Mouse (Mus musculus) MEL (cell line): ENCODE results near the gene Ifit1. TPM values are rescaled to one million over a fixed set of nuclear protein-coding genes. Genes with fewer than 3 reads are reported as not detected.

Source experiments
- DNase-seq: peaks from one replicate; pipeline ENCODE4 v3.0.0; 2011; ENCODE audit warnings: low read depth, low spot score
- H3K27ac ChIP-seq: 2 replicates; pipeline ENCODE4 v1.5.1; 2012; ENCODE audit warnings: low read depth, mild to moderate bottlenecking, control low read depth, low read length, moderate library complexity; ENCODE audit not compliant: control insufficient read depth
- H3K27me3 ChIP-seq, 2 experiments: fragments of 150-350 bp in 1 of 2; sonication (generic) in 1 of 2; 2 replicates each; pipeline ENCODE4 v1.6.1; 2012; ENCODE audit warnings: low read length in 2 of 2, mild to moderate bottlenecking in 2 of 2, improper control_type of control experiment in 1 of 2, moderate library complexity in 1 of 2; ENCODE audit not compliant: insufficient read depth in 2 of 2, control insufficient read depth in 1 of 2
- H3K36me3 ChIP-seq, 2 experiments: 2 replicates each; pipeline ENCODE4 v1.6.1; 2012 to 2014; ENCODE audit warnings: low read length in 2 of 2, improper control_type of control experiment in 1 of 2, inconsistent platforms in 1 of 2, mild to moderate bottlenecking in 1 of 2; ENCODE audit not compliant: insufficient read depth in 2 of 2, control insufficient read depth in 1 of 2
- H3K4me1 ChIP-seq, 2 experiments: fragments of 150-350 bp in 1 of 2; sonication (generic) in 1 of 2; 2 replicates each; pipeline ENCODE4 v1.6.1; 2012; ENCODE audit warnings: low read length in 2 of 2, improper control_type of control experiment in 1 of 2, mild to moderate bottlenecking in 1 of 2; ENCODE audit not compliant: insufficient read depth in 2 of 2, control insufficient read depth in 1 of 2
- H3K4me3 ChIP-seq, 2 experiments: fragments of 150-350 bp in 1 of 2; sonication (generic) in 1 of 2; 2 replicates each; pipeline ENCODE4 v1.5.1; 2012; ENCODE audit warnings: low read depth in 2 of 2, low read length in 2 of 2, mild to moderate bottlenecking in 2 of 2, moderate library complexity in 2 of 2, control low read depth in 1 of 2, improper control_type of control experiment in 1 of 2; ENCODE audit not compliant: control insufficient read depth in 1 of 2, insufficient read depth in 1 of 2
- H3K79me2 ChIP-seq: 2 replicates; pipeline ENCODE4 v1.6.1; 2012; ENCODE audit warnings: mild to moderate bottlenecking, low read length, moderate library complexity; ENCODE audit not compliant: control insufficient read depth, poor library complexity, insufficient read depth
- H3K9ac ChIP-seq: 2 replicates; pipeline ENCODE4 v1.6.1; 2012; ENCODE audit warnings: low read depth, mild to moderate bottlenecking, control low read depth, low read length, moderate library complexity; ENCODE audit not compliant: control insufficient read depth, poor library complexity, severe bottlenecking
- H3K9me3 ChIP-seq: fragments of 150-350 bp; sonication (generic); replicated peaks from 2 replicates; pipeline ENCODE4 v1.6.1; 2012; ENCODE audit warnings: mild to moderate bottlenecking, low read length, improper control_type of control experiment, moderate library complexity; ENCODE audit not compliant: insufficient read depth
- BHLHE40 ChIP-seq: IDR thresholded peaks from 2 replicates; pipeline ENCODE4 v1.6.1; 2012; ENCODE audit warnings: low read depth, mild to moderate bottlenecking, inconsistent platforms, low read length, improper control_type of control experiment, borderline replicate concordance
- CHD1 ChIP-seq: IDR thresholded peaks from 2 replicates; pipeline ENCODE4 v1.6.1; 2012; ENCODE audit warnings: low read depth, mild to moderate bottlenecking, inconsistent platforms, low read length, improper control_type of control experiment
- CTCF ChIP-seq, 3 experiments: IDR thresholded peaks in 2 of 3; conservative IDR thresholded peaks in 1 of 3; 2 replicates each; pipeline ENCODE4 v1.5.1; 2011 to 2012; ENCODE audit warnings: low read length in 3 of 3, low read depth in 2 of 3, mild to moderate bottlenecking in 2 of 3, improper control_type of control experiment in 1 of 3, inconsistent platforms in 1 of 3, mixed read lengths in 1 of 3, moderate library complexity in 1 of 3; ENCODE audit not compliant: control insufficient read depth in 1 of 3, insufficient read depth in 1 of 3, poor library complexity in 1 of 3, severe bottlenecking in 1 of 3
- EP300 ChIP-seq, 2 experiments: IDR thresholded peaks; 2 replicates each; pipeline ENCODE4 v1.6.1; 2011; ENCODE audit warnings: improper control_type of control experiment in 2 of 2, low read length in 2 of 2, low read depth in 1 of 2, mild to moderate bottlenecking in 1 of 2
- ETS1 ChIP-seq: IDR thresholded peaks from 2 replicates; pipeline ENCODE4 v1.6.1; 2012; ENCODE audit warnings: low read depth, mild to moderate bottlenecking, inconsistent platforms, low read length, improper control_type of control experiment, moderate library complexity
- MAFK ChIP-seq: IDR thresholded peaks from 2 replicates; pipeline ENCODE4 v1.6.1; 2011; ENCODE audit warnings: low read depth, mild to moderate bottlenecking, low read length, improper control_type of control experiment, borderline replicate concordance
- MAX ChIP-seq: IDR thresholded peaks from 2 replicates; pipeline ENCODE4 v1.6.1; 2011; ENCODE audit warnings: low read length, improper control_type of control experiment
- MYB ChIP-seq: IDR thresholded peaks from 2 replicates; pipeline ENCODE4 v1.6.1; 2011; ENCODE audit warnings: mild to moderate bottlenecking, low read depth, low read length, improper control_type of control experiment
- MYC ChIP-seq: IDR thresholded peaks from 2 replicates; pipeline ENCODE4 v1.6.1; 2011; ENCODE audit warnings: low read depth, mild to moderate bottlenecking, low read length, improper control_type of control experiment, moderate library complexity
- NELFE ChIP-seq: IDR thresholded peaks from 2 replicates; pipeline ENCODE4 v1.6.1; 2011; ENCODE audit warnings: low read depth, low read length, improper control_type of control experiment
- POLR2AphosphoS5 ChIP-seq: IDR thresholded peaks from 2 replicates; pipeline ENCODE4 v1.6.1; 2012; ENCODE audit warnings: low read depth, borderline replicate concordance, mild to moderate bottlenecking, inconsistent platforms, low read length, moderate library complexity, mixed read lengths
- SMC3 ChIP-seq: IDR thresholded peaks from 2 replicates; pipeline ENCODE4 v1.6.1; 2011; ENCODE audit warnings: low read depth, low read length, improper control_type of control experiment
- TAL1 ChIP-seq: IDR thresholded peaks from 2 replicates; pipeline ENCODE4 v1.6.1; 2012; ENCODE audit warnings: mild to moderate bottlenecking, inconsistent platforms, low read length, moderate library complexity, mixed read lengths
- TBP ChIP-seq: IDR thresholded peaks from 2 replicates; pipeline ENCODE4 v1.8.0; 2011; ENCODE audit warnings: low read depth, low read length, improper control_type of control experiment
- UBTF ChIP-seq: IDR thresholded peaks from 2 replicates; pipeline ENCODE4 v1.6.1; 2012; ENCODE audit warnings: low read depth, mild to moderate bottlenecking, inconsistent platforms, low read length, improper control_type of control experiment, moderate library complexity, borderline replicate concordance; ENCODE audit not compliant: insufficient read depth
- ZC3H11A ChIP-seq: IDR thresholded peaks from 2 replicates; pipeline ENCODE4 v1.6.1; 2012; ENCODE audit warnings: low read depth, mild to moderate bottlenecking, inconsistent platforms, low read length, improper control_type of control experiment
- ZKSCAN1 ChIP-seq: IDR thresholded peaks from 2 replicates; pipeline ENCODE4 v1.6.1; 2012; ENCODE audit warnings: low read depth, mild to moderate bottlenecking, inconsistent platforms, low read length, improper control_type of control experiment, moderate library complexity
- polyA plus RNA-seq, 2 experiments: library from polyadenylated mRNA; stranded (reverse) in 1 of 2; unstranded in 1 of 2; fragments of >175 nt in 1 of 2; fragments of >200 nt in 1 of 2; gene quantifications; 2 replicates each; pipeline versions ENCODE4 v1.2.1 to v1.2.4; 2012; ENCODE audit warnings: low replicate concordance in 2 of 2, low read depth in 1 of 2; ENCODE audit not compliant: insufficient read length in 2 of 2, insufficient read depth in 1 of 2, missing spikeins in 1 of 2
- total RNA-seq: library from RNA; depleted of rRNA; stranded (reverse); fragments of 300-350 nt; gene quantifications from 2 replicates; pipeline ENCODE4 v1.2.3, GENCODE M21; 2012

Ifit1 gene
- total and polyA plus RNA-seq, 3 experiments, result 0.12 to 0.31 TPM; not detected in 1

- Histone ChIP-seq H3K9ac (no peak overlapping the region), H3K36me3 (no peaks in the 10 kb centered on the region), H3K4me1 (no peaks in the 10 kb centered on the region), H3K9me3 (no peaks in the 10 kb centered on the region), H3K27me3 (peaks cover 2% of the 10 kb centered on the region in 2 experiments), H3K27ac (no peak overlapping the region), H3K79me2 (no peaks in the 10 kb centered on the region), H3K4me3 (no peak overlapping the region)
- DNase-seq, result no peak
- TF ChIP-seq POLR2AphosphoS5 (no peak), CTCF (IDR thresholded peaks at IDR 0.05 in 2 of 3, conservative IDR thresholded peaks at IDR 0.05 in 1 of 3; ENCODE audit: control insufficient read depth in 1 of 3, insufficient read depth in 1 of 3, low read depth in 2 of 3, low read length in 3 of 3, poor library complexity in 1 of 3, severe bottlenecking in 1 of 3) (no peak), MYB (no peak), MAFK (no peak)
Measured at GRCm38 (mm10) chr19:34631487-34631886, 9.2 kb upstream of the Ifit1 start.

- H3K36me3 ChIP-seq, result no peaks in the 10 kb centered on the region
- no peak for DNase-seq
- H3K9me3 ChIP-seq, result no peaks in the 10 kb centered on the region
- H3K9ac ChIP-seq, result no peak overlapping the region
- H3K4me3 ChIP-seq, result no peak overlapping the region
- H3K27ac ChIP-seq, result no peak overlapping the region
- H3K4me1 ChIP-seq, result no peaks in the 10 kb centered on the region
- H3K27me3 ChIP-seq, result peaks cover 0 to 2% of the 10 kb centered on the region in 2 experiments
- TF ChIP-seq SMC3, result no peak
- TF ChIP-seq MAX, result no peak
- TF ChIP-seq MYB, result no peak
- no peak for TF ChIP-seq UBTF
- TF ChIP-seq TBP, result no peak
- no peak for TF ChIP-seq NELFE
- no peak for TF ChIP-seq BHLHE40
- no peak for TF ChIP-seq POLR2AphosphoS5
- TF ChIP-seq MYC, result no peak
- TF ChIP-seq TAL1, result no peak
- TF ChIP-seq CHD1, result no peak
- no peak for TF ChIP-seq ETS1
- no peak for TF ChIP-seq ZKSCAN1
- TF ChIP-seq ZC3H11A, result no peak
- TF ChIP-seq EP300 (IDR thresholded peaks at IDR 0.05; ENCODE audit: low read depth in 1 of 2, low read length in 2 of 2), result no peak
- no peaks in the 10 kb centered on the region for H3K79me2 ChIP-seq
Measured at GRCm38 (mm10) chr19:34633484-34633883, 7.2 kb upstream of the Ifit1 start.
